Mouse (Mus musculus) monocyte, adult 2 months (primary cell): ENCODE measurements around the gene Tmppe.

Source experiments
- DNase-seq, 2 experiments: peaks; one replicate each; pipeline ENCODE4 v3.0.0; 2022; ENCODE audit warnings: low spot score in 2 of 2, low read depth in 1 of 2

Gene Tmppe

DNA sequence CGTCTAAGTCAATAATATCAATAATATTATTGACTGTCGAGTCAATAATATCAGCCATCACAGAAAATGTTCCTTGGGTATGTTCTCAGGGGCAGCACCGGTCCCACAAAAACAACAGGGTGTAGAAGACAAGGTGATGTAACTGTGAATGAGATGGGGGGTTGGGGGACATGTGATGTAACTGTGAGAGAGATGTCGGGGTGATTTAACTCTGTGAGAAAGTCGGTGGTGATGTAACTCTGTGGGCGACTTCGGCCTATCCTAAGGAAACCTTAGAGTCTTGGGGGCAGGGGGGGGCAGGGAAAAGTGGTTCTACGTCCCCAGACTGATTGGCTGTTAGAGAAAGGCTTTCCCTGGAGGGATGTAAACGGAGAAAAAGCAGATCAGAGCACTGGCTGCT lies 41.3 kb downstream of the Tmppe start:
- no peak for DNase-seq

DNA sequence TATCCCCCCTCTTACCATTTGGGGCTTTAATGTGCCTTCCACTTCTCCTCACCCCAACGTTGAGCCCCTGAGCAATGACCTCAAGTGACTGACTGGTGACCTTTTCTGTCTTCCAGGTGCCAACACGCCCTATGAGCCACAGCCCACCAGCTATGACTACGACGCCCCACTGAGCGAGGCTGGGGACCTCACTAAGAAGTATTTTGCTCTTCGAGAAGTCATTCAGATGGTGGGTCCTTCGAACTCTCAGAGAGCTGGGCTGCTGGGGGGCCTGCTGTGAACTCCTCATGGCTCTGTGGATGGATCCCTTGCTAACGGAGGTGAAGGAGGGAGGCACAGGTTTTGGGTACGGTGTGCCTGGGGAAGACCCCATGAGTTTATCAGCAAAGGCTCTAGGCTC lies 42.0 kb downstream of the Tmppe start:
- DNase-seq: no peak

DNA sequence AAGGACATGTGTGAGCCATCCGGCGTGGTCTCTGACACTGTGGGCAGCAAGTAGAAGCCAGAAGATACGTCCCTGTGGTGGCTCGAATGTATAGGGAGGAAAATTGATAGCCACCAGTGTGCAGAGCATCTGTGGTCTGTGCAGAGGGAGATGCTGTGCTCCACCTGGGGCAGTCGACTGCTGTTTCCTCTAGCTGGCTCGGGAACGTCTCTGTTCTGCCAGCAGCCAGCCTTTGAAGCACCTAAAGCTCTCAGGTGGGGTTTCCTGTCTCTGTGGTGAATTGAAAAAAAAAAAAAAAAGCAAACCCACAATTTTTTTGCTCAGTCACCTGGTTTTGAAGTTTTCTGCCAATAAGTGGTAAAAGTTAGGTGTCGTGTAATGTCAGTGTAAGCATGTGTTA lies 42.4 kb downstream of the Tmppe start:
- no peak for DNase-seq

DNA sequence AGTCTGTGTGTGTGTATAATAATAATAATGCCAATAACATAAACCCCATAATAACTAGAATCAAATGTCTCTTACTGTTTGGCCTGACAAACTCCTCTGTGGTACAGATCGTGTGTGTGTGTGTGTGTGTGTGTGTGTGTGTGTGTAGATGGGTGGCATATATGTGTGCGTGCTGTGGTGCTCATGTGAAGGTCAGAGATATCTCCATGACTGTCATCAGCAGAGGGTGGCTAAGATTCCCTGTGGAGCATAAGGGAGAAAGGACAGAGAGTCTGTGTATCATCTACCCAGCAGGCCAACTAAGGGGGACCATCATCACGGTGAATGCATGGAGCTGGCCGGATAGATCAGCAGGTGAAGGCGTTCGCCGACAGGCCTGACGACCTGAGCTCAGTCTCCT lies 46.0 kb downstream of the Tmppe start:
- DNase-seq: no peak

DNA sequence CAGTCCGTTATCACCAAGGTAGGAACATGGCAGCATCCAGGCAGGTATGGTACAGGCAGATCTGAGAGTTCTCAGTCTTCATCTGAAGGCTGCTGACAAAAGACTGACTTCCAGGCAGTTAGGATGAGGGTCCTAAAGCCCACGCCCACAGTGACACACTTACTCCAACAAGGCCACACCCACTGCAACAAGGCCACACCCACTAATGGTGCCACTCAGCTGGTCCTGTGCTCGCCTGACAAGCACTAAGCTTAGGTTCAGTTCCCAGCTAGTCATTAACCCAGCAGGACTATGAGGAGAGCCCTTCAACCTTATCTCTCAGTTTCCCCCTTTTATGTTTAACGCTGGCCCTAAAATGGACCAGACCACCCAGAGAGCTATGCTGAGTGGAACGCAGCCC lies 47.8 kb downstream of the Tmppe start:
- no peak for DNase-seq

DNA sequence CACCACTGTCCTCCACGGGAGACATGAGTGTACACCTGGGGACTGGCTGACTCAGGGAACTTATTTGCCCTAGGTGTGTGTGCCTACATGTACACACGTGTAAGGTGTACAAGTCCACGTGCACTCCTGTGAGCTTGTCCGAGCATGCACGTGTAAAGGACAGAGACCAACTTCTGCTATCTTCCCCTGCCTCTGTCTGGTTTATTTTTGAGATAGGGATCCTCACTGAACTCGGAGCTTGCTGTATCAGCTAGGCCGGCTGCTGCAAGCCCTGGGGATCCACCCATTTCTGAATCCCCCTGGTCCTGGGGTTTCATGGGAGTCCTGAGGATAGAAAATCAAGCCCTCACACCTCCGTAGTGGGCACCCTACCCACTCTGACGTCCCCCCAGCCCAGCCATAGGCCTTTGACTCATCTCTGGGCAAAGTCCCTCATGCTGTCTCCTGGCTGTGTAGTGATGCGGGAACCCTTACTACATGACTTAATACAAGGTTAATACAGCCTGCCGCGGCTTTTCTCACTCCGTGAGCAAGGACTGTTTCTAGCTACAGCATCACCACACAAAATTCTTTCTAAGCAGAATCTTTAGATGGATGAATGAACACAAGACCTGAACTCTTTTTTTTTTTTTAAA lies 48.3 kb downstream of the Tmppe start:
- no peak for DNase-seq

DNA sequence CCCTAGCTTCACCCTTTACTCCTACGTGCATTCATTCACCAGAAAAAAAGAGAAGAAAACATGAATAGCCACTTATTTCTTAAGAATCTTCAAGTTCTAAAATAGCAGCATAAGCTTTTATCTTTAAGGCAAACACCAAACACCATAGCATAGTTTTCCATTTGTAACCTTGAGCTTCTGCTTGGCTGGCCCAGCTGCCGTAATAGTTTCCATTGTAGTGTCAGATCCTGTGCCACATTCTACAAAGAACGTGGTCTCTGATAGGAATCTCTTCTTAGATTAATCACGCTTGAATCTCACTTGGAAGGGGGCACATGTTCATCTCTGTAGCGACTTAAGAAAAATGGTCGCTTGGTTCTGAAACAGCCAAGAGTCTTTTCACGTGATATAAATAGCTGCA lies 50.7 kb downstream of the Tmppe start:
- DNase-seq: no peak

DNA sequence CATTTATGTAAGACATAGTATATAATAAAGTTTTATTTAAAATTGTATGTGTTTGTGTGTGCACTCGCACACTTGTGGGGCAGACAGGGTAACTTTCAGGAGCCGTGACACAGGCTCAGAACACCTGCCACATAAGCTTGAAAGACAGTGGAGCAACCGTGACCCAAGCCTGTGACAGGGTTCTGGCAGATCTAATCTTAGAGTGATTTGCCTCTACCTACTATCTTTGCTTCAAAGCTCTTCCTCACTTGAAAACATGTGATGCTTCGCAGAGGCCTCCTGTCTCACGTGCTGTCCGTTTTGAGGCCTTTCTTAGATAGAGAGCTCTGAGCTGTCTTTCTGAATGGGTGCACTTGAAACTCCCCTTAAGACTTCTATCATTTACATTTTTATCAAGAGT lies 51.5 kb downstream of the Tmppe start:
- no peak for DNase-seq

DNA sequence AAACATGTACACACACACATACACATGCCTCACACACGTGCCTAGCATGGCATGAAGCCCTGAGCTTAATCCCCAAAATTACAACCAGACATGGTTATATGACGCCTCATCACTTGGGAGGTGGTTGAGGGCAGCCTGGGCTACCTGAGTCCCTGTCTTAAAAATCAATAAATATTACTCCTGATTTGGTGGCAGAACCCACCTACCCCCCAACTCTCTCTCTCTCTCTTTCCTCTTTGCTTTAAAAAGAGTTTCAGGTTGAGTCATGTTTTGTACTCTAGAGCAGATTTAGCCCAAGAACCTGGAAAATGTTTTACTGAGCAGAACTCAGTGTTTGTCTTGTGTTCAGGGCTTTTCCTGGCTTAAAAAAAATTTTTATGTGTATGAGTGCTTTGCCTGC lies 54.5 kb downstream of the Tmppe start:
- no peak for DNase-seq
